Mouse (Mus musculus): ENCODE data around the gene Pip5k1b.

Pip5k1b gene

DNA sequence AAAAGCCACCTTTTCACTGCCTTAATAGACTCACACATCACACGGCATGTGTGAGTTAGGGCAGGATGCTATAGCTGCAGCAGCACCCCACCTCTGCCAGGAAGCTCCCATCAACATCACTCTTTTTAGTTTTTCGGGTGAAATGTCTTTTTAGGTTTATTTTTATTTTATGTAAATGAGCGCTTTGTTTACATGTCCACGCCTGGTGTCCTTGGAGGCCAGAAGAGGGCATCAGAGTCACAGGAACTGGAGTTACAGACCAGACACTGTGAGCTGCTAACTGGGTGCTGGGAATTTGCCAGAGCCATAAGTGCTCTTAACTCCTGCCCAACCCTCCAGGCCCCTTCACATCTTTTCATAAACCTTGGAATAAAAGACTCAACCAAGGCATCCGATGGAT lies 249.3 kb downstream of the Pip5k1b start:
- DNase-seq (ENCODE audit: low spot score): no peak

DNA sequence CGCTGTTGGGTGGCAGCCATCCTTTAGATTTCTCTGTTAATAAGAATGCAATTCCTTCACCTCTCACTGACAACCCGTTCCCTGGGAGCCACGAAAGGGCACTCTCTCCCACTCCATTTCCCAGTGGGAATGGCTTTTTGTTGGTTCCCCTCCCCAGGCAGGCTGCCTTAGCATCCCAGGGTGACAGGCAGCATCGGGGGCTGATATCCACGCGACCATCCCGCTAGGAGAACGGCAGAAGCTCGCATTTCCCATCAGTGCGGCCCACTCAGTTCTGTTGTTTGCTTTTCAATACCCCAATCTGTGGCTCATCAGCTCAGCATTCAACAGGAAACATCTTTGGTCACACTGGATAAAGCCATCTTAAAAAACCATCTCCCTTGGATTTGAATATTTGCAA lies 253.5 kb downstream of the Pip5k1b start:
- no peak for DNase-seq (ENCODE audit: low spot score)

DNA sequence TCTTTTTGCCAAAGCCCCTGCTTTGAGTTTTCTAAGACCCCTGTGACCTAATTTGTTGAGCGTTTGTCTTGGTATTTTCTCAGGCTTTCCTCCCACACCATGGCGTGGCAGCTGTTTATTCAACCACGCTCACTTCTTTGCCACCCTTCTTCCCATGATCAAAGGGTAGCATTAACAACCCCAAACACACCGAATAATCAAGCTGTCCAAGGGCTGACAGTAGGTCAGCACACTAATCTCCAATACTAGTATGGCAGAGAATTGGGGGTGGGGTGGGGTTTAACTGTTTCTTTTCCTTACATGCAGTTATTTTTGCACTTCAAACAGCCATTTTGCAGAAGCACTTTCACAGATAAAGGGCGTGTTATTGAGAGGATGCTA lies 253.9 kb downstream of the Pip5k1b start:
- DNase-seq (ENCODE audit: low spot score): no peak

- no peak for DNase-seq (ENCODE audit: low spot score)
Measured at GRCm38 (mm10) chr19:24300994-24301767, 254.5 kb downstream of the Pip5k1b start.

DNA sequence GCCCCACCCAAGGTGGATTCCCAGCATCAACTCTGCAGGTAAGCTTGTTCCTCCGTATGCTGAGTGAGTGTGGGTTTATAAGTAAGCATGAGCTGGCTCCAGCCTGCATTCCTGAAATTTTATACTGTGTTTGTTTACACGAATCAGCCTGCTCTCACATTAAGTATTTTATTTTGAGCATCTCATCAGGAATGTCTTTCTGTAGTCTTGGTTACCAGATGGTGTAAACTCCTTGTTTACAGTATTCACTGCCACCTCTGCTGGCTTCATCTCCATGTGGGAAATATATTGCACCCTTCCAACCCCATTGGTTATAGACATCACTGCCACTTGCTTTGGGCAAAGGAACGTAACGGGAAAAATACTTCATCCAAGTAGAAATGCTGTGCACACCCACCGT lies 262.1 kb downstream of the Pip5k1b start:
- no peak for DNase-seq (ENCODE audit: low spot score)

- no peak for DNase-seq (ENCODE audit: low spot score)
Measured at GRCm38 (mm10) chr19:24284187-24284586, 271.5 kb downstream of the Pip5k1b start.

- DNase-seq (ENCODE audit: low spot score): no peak
Measured at GRCm38 (mm10) chr19:24281288-24281980, 274.2 kb downstream of the Pip5k1b start.

GRCm38 (mm10) chr19:24280601-24281228 lies 275.0 kb downstream of the Pip5k1b start, which contains the start of gene Fxn:
Gene Fxn, minus strand, starts transcription at chr19:24280605.
- no peak for DNase-seq (ENCODE audit: low spot score)

DNA sequence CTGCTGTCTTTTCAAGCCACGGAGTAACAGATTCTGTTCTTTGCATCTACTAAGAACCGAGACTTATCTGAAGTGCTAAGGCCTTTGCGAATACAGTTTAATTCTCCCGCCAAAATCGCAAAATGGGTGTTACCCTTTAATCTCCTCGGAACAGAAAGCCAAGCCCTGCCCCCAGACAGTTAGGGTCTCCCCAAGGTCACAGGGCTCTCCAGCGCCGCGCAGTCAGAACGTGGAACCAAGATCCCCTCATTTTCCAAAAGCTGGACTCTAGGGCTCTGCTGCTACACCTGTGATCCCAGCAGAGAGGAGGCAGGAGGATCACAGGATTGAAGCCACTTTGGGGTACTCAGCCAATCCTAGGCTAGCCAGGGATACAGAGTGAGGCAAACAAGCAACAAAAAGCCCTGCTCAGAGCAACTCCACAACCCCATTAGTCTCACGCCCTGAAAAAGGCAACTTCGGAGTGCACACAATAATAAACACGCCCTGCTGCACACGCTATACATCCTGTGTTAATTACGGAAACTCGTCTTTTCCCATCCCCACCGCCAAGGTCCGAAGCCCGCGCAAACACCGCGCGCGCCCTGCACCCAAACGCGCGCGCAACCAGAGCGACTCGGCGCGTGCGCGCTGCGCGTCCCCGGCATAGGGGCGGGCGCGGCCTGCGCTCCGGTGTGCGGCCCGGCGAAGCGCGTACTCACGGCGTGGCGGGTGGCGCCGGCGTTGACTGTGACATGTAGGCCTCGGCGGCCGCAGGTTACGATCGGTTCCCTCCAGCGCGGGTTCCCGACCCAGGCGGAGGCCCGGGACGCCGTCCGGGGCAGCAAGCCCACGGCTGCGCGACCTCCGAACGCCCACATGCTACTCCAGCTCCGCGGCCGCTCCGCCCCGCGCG lies 275.7 kb downstream of the Pip5k1b start:
- DNase-seq (ENCODE audit: low spot score): no peak

DNA sequence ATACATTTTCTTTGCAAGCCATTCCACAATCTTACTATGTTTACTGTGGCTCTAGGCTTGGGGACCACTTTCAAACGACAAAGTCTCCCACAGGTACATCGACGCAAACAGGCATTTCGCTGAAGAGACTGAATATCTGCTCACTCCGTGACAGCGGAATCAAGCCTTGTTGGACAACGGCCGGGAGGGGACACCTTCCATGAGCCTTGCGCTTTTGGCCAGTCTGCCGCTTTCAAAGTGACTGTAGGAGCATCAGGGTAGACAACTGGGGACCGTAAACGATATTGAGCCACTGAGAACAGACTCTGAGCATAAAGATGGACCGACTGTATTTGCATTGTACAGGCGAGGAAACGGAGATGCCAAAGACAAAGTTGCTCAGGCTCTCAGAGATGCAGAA lies 276.8 kb downstream of the Pip5k1b start:
- no peak for DNase-seq (ENCODE audit: low spot score)

DNA sequence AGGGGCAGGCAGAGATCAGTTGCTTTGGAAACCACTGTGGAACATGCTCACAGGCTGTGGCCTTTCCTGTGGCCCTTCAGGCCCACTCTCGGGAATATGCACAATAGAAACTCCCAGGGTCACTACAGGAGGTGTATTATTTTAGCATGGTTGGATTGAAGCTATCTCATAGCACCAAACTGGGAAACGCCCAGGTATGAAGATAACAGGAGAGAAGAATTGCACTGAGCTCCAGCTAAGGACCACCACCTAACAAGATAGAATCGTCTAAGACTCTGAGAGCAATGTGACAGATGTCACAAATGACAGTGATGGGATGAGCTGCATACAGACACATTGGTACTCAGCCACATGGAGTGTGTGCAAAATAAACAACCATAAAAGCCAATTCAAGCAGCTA lies 281.4 kb downstream of the Pip5k1b start:
- DNase-seq (ENCODE audit: low spot score): no peak

GRCm38 (mm10) chr19:24271746-24272426 lies 283.8 kb downstream of the Pip5k1b start:
- DNase-seq (ENCODE audit: low spot score): peak; percentile 46

- DNase-seq (ENCODE audit: low spot score): no peak
Measured at GRCm38 (mm10) chr19:24271326-24271725, 284.3 kb downstream of the Pip5k1b start.

GRCm38 (mm10) chr19:24268531-24268930 lies 287.1 kb downstream of the Pip5k1b start:
- no peak for DNase-seq (ENCODE audit: low spot score)

DNA sequence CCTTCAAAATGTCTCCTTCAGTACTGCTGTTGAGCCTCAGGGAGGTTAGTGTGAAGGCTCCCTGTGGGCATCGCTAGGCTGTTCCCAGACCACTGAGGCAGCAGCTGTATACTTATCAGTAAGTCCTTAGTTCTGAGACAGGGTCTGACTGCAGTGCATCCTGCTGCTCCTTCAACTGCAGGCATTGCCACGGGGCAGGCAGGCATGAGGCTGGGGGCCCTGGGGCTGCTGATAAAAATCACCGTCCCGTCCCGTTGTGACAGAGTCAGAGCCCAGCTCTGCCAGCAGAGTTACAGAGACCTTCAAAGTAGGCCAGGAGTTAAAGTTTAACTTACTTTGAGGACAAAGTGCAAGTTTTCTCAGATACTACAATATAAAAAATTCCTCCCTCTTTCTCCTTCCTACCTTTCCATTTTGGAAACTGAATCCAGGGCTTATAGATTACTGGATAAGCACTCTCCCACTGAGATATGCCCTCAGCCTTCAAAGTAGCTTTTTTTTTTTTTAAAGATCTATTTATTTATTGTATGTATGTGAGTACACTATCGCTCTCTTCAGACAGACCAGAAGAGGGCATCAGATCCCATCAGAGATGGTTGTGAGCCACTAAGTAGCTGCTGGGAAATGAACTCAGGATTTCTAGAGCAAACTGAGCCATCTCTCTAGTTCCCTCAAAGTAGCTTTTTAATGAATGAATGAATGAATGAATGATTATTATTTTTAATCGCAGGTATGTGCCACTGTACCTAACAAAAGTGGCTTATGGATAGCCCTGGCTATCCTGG lies 289.4 kb downstream of the Pip5k1b start:
- DNase-seq (ENCODE audit: low spot score): no peak

- peak; percentile 46 for DNase-seq (ENCODE audit: low spot score)
Measured at GRCm38 (mm10) chr19:24264991-24265390, 290.7 kb downstream of the Pip5k1b start.

DNA sequence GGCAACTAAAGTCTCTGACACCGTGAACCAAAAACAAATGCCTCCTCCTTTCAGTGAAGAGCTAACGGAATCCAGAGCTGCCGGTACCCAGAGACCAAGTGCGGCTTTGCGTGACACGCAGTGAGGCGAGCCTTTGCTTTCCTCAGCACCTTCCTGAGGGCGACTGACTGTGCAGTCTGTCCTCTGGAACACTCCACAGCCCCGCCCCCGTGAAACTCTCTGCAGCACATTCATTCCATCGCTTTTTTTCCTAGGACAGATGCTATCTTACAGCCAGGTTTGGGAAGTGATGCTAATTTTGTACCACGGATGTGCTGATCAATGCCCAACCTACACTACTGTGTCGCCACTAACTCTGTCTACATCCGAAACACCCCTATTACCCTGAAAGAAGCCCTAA lies 292.9 kb downstream of the Pip5k1b start:
- no peak for DNase-seq (ENCODE audit: low spot score)

DNA sequence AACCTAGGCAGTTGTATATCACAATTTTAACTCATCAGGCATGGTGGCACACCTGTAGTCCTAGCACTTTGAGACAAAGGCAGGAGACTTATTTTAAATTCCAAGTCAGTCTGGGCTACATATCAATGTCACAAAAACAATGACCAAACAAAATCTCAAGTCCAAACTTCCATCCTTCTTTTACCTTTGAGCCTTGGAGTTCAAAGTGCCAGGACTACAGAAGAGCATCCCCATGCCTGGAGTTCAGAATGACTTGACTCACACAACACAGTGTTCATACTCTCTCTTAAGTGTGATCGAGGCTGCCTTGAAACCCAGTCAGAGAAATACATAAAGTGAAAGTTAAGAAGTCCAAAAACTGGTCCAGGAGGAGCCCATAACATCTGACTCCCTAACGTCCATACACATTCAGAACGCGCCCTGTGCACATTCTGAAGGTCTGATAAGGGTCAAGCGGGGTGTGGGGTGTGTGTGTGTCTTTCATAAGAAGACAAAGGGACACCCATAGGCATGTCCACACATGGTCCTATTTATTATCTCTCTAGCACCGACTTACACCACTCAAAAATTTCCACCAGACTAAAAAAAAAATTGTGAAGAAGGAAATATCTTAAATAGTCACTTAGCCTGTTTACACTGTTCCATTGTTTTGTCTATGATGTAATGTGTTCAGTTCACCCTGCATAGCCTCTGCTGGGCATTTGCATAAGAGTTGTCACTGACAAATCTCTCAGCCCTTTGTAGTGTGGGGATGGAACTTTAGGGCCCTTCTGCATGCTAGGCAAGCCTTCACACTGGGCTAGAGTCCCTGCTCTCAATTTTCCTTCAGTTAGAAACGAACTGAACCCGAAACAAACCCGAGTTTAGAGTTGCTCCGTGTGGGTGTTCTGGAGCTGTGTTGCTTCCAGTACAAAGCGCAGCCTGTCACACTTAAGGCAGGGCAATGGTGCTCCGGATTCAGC lies 296.0 kb downstream of the Pip5k1b start:
- DNase-seq (ENCODE audit: low spot score): no peak

GRCm38 (mm10) chr19:24258368-24258767 lies 297.3 kb downstream of the Pip5k1b start:
- no peak for DNase-seq (ENCODE audit: low spot score)

All from urinary bladder, postnatal 10 days (tissue).